Mouse (Mus musculus): ENCODE measurements around the gene Slc35b4. TPM values are rescaled to one million over a fixed set of nuclear protein-coding genes. Genes with fewer than 3 reads are reported as not detected.

Slc35b4 gene
- polyA plus RNA-seq, 1 experiment from 2014 or later, result 60.4 TPM

DNA sequence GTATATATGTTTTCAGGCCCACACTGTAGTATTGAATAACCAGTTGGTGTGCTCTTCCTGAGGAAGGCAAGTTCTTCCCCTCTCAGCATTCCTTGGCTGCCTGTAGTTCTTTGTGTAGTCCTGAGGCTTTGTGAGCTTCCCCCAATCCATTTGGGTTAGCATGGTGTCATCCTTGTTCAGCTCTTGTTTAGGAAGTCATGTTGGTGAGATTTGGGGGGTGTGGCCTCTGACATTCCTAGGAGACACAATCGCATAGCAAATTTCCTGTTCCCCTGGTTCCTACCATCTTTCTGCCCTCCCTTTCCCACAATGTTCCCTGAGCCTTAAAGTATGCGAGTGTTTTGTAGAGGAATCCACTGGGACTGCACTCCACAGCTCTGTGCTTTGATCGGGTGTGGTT is 6.4 kb upstream of the Slc35b4 start:
- H3K9ac ChIP-seq (ENCODE audit: low read depth, low read length), result no peak overlapping the region
- H3K9me3 ChIP-seq (replicated peaks; ENCODE audit: low read length), result no peaks in the 10 kb centered on the region
- DNase-seq (ENCODE audit: low spot score), result no peak
- WGBS, result 76% methylated on average over 3 of the region's 3 CpGs
- TF ChIP-seq CTCF (IDR thresholded peaks at IDR 0.05; ENCODE audit: low read depth), result no peak
- H3K27ac ChIP-seq, result no peak overlapping the region
- peaks cover under 1% of the 10 kb centered on the region; the same call in 1 of the 2 replicates for H3K4me1 ChIP-seq (replicated peaks; ENCODE audit: insufficient read depth, low read length)
- no peak for ATAC-seq (replicated peaks; ENCODE audit: low FRiP score, low read depth)
- no peak overlapping the region for H3K4me3 ChIP-seq (replicated peaks; ENCODE audit: low read depth, low read length)
- H3K27me3 ChIP-seq (ENCODE audit: insufficient read depth, low read length), result no peaks in the 10 kb centered on the region
- no peak overlapping the region for H3K4me2 ChIP-seq (ENCODE audit: low read length)
- no peaks in the 10 kb centered on the region for H3K36me3 ChIP-seq (ENCODE audit: insufficient read depth, low read length)

DNA sequence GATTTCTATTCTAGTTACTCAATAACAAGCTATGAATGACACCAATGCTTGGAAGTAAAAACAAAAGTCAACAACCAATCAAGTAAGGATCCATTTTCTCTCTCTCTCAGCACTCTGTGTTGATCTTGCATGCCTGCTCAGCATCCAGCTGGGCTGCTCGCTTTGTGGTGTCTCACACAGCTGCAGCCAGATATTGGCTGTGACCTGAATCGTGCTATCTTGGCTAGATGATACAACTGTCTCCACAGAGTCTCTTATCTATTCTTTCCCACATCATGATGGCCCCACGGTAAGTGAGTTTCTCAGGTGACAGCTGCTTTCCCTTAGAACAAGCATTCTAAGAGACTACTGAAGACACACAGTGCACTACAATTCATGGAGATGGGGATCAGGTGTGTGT is 5.0 kb upstream of the Slc35b4 start:
- Histone ChIP-seq H3K27me3 (ENCODE audit: insufficient read depth, low read length) (no peaks in the 10 kb centered on the region), H3K4me1 (replicated peaks; ENCODE audit: insufficient read depth, low read length) (peaks cover 8% of the 10 kb centered on the region; the same call in 1 of the 2 replicates), H3K36me3 (ENCODE audit: insufficient read depth, low read length) (no peaks in the 10 kb centered on the region), H3K9me3 (replicated peaks; ENCODE audit: low read length) (no peaks in the 10 kb centered on the region), H3K9ac (ENCODE audit: low read depth, low read length) (no peak overlapping the region), H3K4me2 (ENCODE audit: low read length) (no peak overlapping the region), H3K27ac (no peak overlapping the region), H3K4me3 (replicated peaks; ENCODE audit: low read depth, low read length) (no peak overlapping the region)
- WGBS, result 80% methylated on average over 3 of the region's 3 CpGs
- ATAC-seq (replicated peaks; ENCODE audit: low FRiP score, low read depth) (no peak), DNase-seq (ENCODE audit: low spot score) (no peak)
- TF ChIP-seq CTCF (IDR thresholded peaks at IDR 0.05; ENCODE audit: low read depth), result no peak

DNA sequence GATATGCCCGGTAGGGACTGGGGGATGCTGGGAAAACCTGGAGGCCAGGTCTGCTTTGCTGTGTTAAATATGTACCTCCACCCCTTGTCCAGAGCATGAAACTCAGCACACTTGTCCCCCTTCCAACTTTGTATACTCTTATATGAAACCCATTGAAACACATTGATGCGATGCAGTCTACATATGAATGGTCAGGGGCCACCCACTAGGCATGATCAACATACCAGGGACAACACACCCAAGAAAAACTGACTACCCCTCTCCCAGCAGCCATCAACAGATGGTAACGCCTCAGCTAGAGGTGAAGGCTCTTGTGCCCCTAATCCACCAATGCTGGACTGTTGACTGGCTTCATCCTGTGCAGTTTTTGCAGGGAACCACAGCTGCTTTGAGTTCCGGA is 3.0 kb upstream of the Slc35b4 start:
- peak overlapping the region; percentile 30; the same call in 1 of the 2 replicates for H3K4me2 ChIP-seq (ENCODE audit: low read length)
- H3K4me1 ChIP-seq (replicated peaks; ENCODE audit: insufficient read depth, low read length), result peaks cover 8% of the 10 kb centered on the region; the same call in 1 of the 2 replicates
- no peak overlapping the region for H3K4me3 ChIP-seq (replicated peaks; ENCODE audit: low read depth, low read length)
- ATAC-seq (replicated peaks; ENCODE audit: low FRiP score, low read depth) (no peak), DNase-seq (ENCODE audit: low spot score) (no peak)
- H3K36me3 ChIP-seq (ENCODE audit: insufficient read depth, low read length), result no peaks in the 10 kb centered on the region
- H3K27ac ChIP-seq, result peak overlapping the region; percentile 85
- H3K9ac ChIP-seq (ENCODE audit: low read depth, low read length), result no peak overlapping the region
- H3K27me3 ChIP-seq (ENCODE audit: insufficient read depth, low read length), result no peaks in the 10 kb centered on the region
- WGBS, result 75% methylated on average over 4 of the region's 4 CpGs
- TF ChIP-seq CTCF (IDR thresholded peaks at IDR 0.05; ENCODE audit: low read depth), result no peak
- H3K9me3 ChIP-seq (replicated peaks; ENCODE audit: low read length), result no peaks in the 10 kb centered on the region

DNA sequence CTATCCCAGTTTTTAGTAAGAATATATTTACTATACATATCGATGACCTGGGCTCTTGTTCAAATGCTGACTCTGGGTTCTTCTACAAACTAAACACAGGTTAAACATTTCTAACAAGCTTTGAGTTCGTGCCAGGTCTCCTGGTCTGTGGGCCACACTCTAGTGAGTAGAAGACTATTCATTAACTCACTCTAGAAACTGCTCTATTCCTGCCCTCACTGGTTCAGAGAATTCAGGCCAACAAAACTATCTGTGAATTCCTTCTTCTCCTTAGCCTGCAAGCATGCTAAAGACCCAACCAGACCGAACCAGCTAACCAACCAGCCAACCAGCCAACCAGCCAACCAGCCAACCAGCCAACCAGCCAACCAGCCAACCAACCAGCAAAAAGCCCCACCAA is 2.1 kb upstream of the Slc35b4 start:
- H3K4me3 ChIP-seq (replicated peaks; ENCODE audit: low read depth, low read length), result no peak overlapping the region
- no peak overlapping the region for H3K9ac ChIP-seq (ENCODE audit: low read depth, low read length)
- H3K27me3 ChIP-seq (ENCODE audit: insufficient read depth, low read length), result no peaks in the 10 kb centered on the region
- 55% methylated on average over 3 of the region's 3 CpGs for WGBS
- TF ChIP-seq CTCF (IDR thresholded peaks at IDR 0.05; ENCODE audit: low read depth), result no peak
- H3K36me3 ChIP-seq (ENCODE audit: insufficient read depth, low read length), result no peaks in the 10 kb centered on the region
- H3K4me2 ChIP-seq (ENCODE audit: low read length), result no peak overlapping the region
- H3K27ac ChIP-seq, result peak overlapping the region; percentile 85
- DNase-seq (ENCODE audit: low spot score) (peak; percentile 61), ATAC-seq (replicated peaks; ENCODE audit: low FRiP score, low read depth) (peak; percentile 56)
- H3K4me1 ChIP-seq (replicated peaks; ENCODE audit: insufficient read depth, low read length), result peaks cover 8% of the 10 kb centered on the region; the same call in 1 of the 2 replicates
- H3K9me3 ChIP-seq (replicated peaks; ENCODE audit: low read length), result no peaks in the 10 kb centered on the region

DNA sequence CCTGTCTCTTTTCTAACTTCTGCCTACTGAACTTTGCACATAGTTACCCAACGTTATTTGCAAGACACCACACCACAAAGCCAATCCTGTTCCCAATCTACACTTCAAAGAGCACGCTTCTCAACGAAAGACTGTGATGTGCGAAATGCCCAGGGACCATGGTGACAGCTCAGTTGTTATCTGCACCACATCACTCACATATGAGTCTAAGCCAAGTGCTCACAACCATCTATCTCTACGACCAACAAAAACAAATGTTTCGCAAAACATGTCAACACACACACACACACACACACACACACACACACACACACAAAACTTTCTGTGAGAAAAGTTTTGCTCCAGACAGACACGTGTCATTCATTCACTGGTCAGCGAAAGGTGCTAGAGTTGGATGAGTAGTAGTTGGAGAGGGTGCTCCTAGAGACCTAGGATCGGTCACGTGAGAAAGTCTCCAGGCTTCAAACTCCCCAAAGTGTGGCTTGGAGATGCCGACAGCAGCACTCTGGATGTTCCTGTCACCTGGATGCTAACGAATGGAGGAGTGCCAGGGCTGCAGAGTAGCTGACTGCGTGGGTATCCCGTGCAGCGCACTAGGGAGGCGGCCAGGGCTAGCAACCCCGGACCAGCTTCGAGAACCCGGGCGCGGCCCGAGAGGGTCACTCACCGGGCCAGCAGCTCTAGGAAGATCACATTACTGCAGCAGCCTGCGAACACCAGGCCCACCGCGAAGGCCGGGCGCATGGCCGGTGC is 624 bp downstream of the Slc35b4 start:
- TF ChIP-seq CTCF (IDR thresholded peaks at IDR 0.05; ENCODE audit: low read depth), result no peak
- H3K4me3 ChIP-seq (replicated peaks; ENCODE audit: low read depth, low read length), result peak overlapping the region; percentile 69
- 2% methylated on average over 29 of the region's 29 CpGs for WGBS
- no peaks in the 10 kb centered on the region for H3K27me3 ChIP-seq (ENCODE audit: insufficient read depth, low read length)
- peaks cover 13% of the 10 kb centered on the region for H3K4me1 ChIP-seq (replicated peaks; ENCODE audit: insufficient read depth, low read length)
- DNase-seq (ENCODE audit: low spot score) (no peak), ATAC-seq (replicated peaks; ENCODE audit: low FRiP score, low read depth) (peak; percentile 56)
- no peaks in the 10 kb centered on the region for H3K9me3 ChIP-seq (replicated peaks; ENCODE audit: low read length)
- peak overlapping the region; percentile 69 for H3K4me2 ChIP-seq (ENCODE audit: low read length)
- peak overlapping the region; percentile 84 for H3K27ac ChIP-seq
- no peaks in the 10 kb centered on the region for H3K36me3 ChIP-seq (ENCODE audit: insufficient read depth, low read length)
- H3K9ac ChIP-seq (ENCODE audit: low read depth, low read length), result peak overlapping the region; percentile 76

DNA sequence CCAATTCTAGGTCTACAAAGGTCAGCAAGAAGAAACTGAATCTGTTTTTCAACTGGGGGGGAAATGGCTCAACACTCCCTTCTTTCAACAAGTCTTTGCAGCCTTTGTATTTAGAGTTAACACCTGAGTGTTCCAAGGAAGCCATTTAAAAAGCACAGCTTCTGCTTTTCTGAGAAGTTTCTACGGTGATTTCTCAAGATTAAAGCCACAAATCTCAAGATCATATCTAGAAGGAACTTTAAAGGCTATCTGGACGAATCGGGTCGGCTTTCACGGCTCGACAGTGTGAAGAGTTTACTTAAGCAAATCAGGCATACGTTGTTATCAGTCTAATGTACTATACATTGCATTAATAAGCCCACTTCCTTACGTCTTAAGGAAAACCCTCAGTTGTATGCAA is 2.2 kb downstream of the Slc35b4 start:
- Histone ChIP-seq H3K4me1 (replicated peaks; ENCODE audit: insufficient read depth, low read length) (peaks cover 13% of the 10 kb centered on the region), H3K36me3 (ENCODE audit: insufficient read depth, low read length) (peaks cover 11% of the 10 kb centered on the region; the same call in 1 of the 2 replicates), H3K27ac (no peak overlapping the region), H3K9ac (ENCODE audit: low read depth, low read length) (no peak overlapping the region), H3K9me3 (replicated peaks; ENCODE audit: low read length) (no peaks in the 10 kb centered on the region), H3K27me3 (ENCODE audit: insufficient read depth, low read length) (no peaks in the 10 kb centered on the region), H3K4me3 (replicated peaks; ENCODE audit: low read depth, low read length) (no peak overlapping the region), H3K4me2 (ENCODE audit: low read length) (peak overlapping the region; percentile 33; the same call in 1 of the 2 replicates)
- no peak for TF ChIP-seq CTCF (IDR thresholded peaks at IDR 0.05; ENCODE audit: low read depth)
- WGBS, result 56% methylated on average over 8 of the region's 8 CpGs
- DNase-seq (ENCODE audit: low spot score) (no peak), ATAC-seq (replicated peaks; ENCODE audit: low FRiP score, low read depth) (no peak)

All from kidney, postnatal 0 days (tissue).